1 mouse cellular context compared by ENCODE assay signal in the genomic region with DNA sequence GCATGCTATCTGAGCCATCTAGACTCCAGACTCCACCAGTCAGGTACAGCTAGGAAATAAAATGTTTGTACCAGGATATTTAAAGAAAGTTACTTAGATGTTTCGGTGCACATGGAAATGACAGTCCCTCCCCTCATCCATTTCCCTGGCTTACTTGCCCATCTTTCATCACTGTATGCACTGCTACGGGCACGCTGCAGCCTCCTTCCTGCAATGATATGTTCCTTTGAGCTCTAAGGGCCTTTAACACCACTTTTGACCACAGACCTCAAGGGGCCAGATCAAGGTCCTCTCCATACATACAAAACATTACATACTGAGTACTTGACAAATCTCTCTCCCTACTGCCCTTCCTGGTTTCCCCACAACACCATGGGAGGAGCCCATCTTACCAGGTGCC.
TF ChIP-seq lines count a peak whose summit lies in the region.

No protein-coding gene starts in this region.

TF ChIP-seq in MEL, 35 proteins besides CTCF, POLR2A, EP300 and RAD21 (continued from another document):
- TF ChIP-seq POLR2AphosphoS5 (IDR thresholded peaks at IDR 0.05; ENCODE audit: borderline replicate concordance, low read depth, low read length) (no peak), UBTF (IDR thresholded peaks at IDR 0.05; ENCODE audit: borderline replicate concordance, insufficient read depth, low read depth, low read length) (no peak), MYC (IDR thresholded peaks at IDR 0.05; ENCODE audit: low read depth, low read length) (no peak), HCFC1 (IDR thresholded peaks at IDR 0.05; ENCODE audit: low read depth, low read length) (no peak), NELFE (IDR thresholded peaks at IDR 0.05; ENCODE audit: low read depth, low read length) (0 out of 2 replicates have a peak, but pooled peaks have one; percentile 20), SIN3A (IDR thresholded peaks at IDR 0.05; ENCODE audit: low read length) (no peak), MAX (IDR thresholded peaks at IDR 0.05; ENCODE audit: low read length) (0 out of 2 replicates have a peak, but pooled peaks have one; percentile 19), GABPA (IDR thresholded peaks at IDR 0.05; ENCODE audit: low read depth, low read length) (no peak), ZKSCAN1 (IDR thresholded peaks at IDR 0.05; ENCODE audit: low read depth, low read length) (no peak), POLR2AphosphoS2 (IDR thresholded peaks at IDR 0.05; ENCODE audit: low read length) (peak; percentile 51)
